Mouse (Mus musculus) ovary, postnatal 36 days (tissue): ENCODE results near the gene Arfip1.
"Not testable (repeated sequence)": the region's sequence is repeated elsewhere in the genome, so short reads cannot be mapped to it uniquely, and the experiment has no call there.

Experiments
- DNase-seq: peaks from one replicate; pipeline ENCODE4 v3.0.0; 2022; ENCODE audit warnings: low spot score, mixed read lengths

Arfip1 gene

DNA sequence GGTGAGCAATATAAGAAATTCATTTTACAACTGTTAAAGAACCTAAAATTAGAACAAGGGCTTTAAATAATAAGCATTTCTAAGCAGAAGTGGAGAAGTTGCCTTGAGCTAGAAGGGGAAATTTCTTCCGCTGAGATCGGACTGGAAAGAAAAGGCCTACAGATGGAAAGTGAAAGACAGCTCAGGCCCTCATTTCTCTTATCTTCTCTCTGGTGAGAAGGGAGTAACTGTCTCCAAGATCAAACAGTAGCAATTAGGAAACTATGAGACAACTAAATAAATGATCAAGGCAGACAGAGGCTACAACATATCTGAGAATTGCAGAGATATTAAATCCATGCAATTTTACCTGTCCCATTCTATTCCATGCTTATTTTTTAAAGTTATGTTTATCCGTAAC is 11.9 kb downstream of the Arfip1 start:
- DNase-seq: no peak

GRCm38 (mm10) chr3:84569587-84569986 is 12.8 kb downstream of the Arfip1 start:
- no peak for DNase-seq

- no peak for DNase-seq
Measured at GRCm38 (mm10) chr3:84568540-84568939, 13.9 kb downstream of the Arfip1 start.

DNA sequence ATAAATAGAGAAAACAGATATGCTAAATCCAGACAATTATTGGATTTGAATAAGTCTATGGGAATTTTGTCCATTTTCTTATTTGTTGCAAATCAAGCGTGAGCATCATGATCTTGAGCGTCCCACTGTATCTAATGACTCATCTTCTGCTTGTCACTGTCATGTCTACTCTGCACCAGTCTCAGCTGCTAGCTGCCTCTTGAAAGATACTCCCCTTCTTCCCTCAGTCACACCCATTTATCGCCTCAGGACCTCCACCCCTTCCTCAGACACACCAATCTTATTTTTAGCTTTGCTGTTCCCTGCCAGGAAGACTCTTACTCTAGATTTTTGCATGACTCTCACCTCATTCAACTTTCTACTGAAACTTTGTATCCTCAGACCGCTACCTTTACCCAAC is 19.0 kb downstream of the Arfip1 start:
- DNase-seq: no peak

- DNase-seq: not testable (repeated sequence)
Measured at GRCm38 (mm10) chr3:84562911-84563310, 19.5 kb downstream of the Arfip1 start.

DNA sequence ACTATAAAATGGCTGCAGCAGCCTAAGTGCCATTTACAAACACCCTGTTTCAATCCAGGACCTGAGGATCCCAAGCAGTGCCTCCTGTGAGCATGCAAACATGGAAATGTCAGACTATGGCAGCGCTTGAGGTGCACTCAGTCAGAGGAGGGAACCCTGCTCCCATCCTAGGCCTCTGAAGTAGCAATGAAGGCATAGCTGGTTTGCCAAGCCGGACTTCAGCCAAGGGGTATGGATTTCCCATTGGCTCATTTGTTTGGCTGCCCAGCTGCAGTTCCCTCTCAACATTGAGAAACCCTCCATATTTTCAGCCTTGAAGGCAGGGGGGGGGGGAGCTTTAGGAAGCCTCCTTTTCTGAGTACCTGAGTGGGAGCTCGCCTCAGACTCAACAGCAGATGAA is 24.1 kb downstream of the Arfip1 start:
- no peak for DNase-seq

DNA sequence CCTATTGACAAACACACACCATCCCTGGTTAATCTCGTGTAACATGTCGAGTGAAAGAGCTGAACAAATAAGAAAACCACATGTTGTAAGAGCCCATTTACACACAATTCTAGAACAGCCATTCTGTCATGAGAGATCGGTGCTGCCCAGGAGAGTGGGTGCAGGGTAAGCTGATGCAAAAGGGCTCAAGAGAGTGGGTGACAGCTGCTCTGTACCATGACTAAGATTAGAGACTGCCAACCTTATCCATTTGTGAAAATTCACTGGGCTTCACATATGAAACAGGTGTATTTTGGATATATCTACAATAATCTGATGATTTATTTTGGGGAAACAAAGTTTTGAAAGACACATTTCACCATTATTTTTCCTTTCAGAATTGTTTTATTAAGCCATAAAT is 26.6 kb downstream of the Arfip1 start:
- DNase-seq: no peak

DNA sequence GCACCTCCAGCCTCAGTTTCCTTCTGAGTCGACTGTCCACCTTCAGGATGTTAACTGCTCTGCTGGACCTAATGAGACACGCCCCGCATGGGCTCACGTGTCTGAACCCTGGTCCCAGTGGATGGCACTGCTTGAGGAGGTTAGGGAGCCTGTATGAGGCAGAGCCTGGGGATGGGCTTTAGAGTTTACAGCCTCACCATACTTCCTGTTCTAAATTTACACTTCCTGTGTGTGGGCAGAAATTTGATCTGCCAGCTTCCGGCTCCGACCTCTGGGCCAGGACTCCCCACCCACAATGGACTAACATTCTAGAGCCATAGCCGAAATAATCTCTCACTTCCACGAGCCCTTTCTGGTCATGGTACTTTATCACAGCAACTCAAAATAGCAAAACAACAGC is 35.2 kb downstream of the Arfip1 start:
- no peak for DNase-seq

DNA sequence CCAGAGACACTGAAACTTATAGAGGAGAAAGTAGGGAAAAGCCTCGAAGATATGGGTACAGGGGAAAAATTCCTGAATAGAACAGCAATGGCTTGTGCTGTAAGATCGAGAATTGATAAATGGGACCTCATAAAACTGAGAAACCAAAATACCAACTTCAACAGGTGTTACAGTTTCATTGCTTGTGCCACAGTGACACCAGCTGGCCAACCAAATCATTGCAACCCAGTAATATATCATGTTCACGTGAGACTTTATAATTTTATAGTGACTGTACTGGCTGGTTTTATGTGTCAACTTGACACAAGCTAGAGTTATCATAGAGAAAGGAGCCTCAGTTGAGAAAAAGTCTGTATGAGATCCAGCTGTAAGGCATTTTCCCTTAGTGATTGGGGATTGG is 40.0 kb downstream of the Arfip1 start:
- DNase-seq: peak; percentile 51

DNA sequence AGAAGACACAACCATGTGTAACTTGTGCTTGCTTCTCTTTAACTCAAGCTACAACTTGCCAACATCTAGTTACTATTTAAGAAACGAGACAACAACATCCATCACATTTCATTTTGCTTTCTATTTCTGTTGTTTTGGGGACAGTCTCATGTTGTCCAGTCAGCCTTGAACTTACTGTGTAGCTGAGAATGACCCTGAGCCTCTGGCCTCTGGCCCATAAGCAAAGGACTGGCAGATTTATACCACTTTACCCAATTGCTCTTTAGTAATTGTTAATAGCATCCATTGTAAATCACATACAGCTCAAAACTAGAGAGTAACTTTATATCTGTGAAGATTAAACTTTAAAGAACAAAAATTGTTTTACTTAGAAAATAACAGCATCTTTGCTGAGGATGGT is 40.5 kb downstream of the Arfip1 start:
- DNase-seq: no peak

GRCm38 (mm10) chr3:84540640-84541039 is 41.8 kb downstream of the Arfip1 start:
- DNase-seq: no peak

GRCm38 (mm10) chr3:84536987-84537386 is 45.4 kb downstream of the Arfip1 start:
- no peak for DNase-seq

DNA sequence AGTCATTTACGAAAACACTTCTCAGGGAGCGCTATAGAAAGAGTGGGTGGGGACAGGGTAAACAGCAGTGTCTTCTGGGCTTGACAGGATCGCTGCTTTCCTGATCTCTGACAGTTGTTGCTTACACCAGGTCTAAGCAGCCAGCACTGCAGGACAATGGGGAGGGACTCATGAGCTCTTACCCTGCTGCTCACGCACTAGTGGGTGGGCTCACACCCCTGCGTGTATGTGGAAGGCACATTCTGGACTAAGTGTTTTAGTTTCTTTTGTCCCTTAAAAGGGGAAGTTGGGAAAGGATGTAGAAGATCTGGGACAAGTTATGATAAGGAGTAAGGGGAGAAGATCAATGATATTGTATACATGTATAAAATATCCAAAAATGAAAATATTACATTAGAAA is 49.2 kb downstream of the Arfip1 start:
- DNase-seq: no peak

GRCm38 (mm10) chr3:84529021-84529420 is 53.4 kb downstream of the Arfip1 start:
- DNase-seq: no peak

DNA sequence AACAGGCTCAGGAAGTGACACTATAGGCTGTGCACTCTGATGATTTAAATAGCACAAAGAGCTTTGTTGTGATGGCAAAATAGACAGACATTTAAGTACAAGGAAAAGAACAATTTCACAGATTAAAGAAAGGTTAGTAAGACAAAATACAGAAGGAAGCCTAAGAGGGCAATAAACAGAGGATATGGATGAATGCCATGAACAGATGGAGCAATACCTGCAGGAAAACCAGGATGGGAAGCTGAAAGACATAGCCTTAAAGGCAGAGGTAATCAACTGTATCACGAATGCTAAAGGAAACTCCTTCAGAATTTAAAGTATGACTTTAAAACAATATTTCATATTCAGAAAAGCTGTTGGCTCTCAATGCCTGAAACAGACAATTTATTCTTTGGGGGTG is 57.5 kb downstream of the Arfip1 start:
- no peak for DNase-seq

DNA sequence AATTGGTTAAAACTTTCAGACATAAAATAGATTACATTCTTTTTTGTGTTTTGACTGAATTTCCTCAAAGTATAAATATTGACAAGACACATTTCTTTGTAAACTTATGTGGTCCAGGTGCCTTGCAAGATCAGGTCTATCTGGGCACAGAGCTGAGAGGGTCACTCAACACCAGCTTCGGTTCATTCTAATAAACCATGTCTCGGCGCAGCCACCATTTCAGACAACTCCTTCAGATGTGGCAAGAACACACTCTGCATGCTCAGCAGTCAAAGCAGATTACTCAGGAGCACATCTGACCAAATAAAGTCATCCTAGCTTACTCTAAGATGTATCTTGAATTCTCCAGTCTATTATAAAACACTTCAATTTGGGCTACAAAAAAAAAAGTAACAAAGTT is 66.3 kb downstream of the Arfip1 start:
- no peak for DNase-seq

DNA sequence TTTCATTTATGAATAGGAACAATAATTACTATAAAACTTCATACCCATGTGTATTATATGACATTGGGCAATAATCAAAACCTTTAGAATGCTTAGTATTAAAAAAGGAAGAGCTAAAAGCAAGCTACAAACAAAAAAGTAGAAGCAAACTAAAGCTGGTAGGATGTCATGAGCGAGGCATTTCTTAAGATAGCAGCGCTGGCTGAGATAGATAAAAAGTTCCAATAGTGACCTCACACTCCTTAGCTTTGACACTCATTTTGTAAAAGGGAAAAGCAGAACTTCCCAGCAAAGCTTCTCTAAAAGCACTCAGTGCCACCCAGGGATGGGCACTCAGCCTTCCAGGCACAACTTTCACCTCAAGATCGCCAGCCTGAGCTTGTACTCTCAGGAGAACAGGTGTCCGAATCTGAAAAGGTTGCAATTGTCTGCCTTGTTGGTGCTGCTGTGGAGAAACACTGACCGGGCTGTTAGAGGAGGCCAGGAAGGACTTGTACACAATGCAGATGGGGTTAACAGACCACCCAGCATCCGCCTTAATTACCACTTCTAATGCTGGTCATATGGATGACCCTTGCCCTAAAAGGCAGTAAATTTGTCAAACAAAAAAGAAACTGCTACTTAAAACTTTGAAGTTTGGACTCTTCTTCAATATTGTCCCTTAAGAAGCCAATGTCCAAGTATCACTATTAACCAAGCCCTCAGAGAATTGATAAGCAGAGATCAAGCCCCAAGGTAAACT is 69.5 kb downstream of the Arfip1 start:
- DNase-seq: no peak

GRCm38 (mm10) chr3:84505193-84505592 is 77.2 kb downstream of the Arfip1 start:
- no peak for DNase-seq

- DNase-seq: no peak
Measured at GRCm38 (mm10) chr3:84504291-84504690, 78.1 kb downstream of the Arfip1 start.

DNA sequence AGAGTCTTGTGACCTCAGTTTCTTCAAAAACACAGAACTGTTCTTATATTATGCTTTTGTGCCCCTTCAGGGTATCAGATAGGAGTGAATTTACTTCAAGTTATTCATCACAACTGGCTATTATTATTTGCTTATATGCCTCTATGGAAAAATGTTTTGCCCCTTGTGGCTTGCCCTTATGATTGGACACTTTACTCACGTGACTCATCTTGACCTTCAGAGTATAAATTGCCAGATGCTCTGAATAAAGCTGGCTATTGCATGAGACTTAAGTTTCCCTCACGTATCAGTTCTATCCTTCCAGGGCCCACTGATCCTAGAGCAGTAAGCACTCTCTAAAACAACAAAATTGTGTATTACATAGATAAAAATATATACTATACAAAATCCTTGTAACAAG is 80.3 kb downstream of the Arfip1 start:
- no peak for DNase-seq

DNA sequence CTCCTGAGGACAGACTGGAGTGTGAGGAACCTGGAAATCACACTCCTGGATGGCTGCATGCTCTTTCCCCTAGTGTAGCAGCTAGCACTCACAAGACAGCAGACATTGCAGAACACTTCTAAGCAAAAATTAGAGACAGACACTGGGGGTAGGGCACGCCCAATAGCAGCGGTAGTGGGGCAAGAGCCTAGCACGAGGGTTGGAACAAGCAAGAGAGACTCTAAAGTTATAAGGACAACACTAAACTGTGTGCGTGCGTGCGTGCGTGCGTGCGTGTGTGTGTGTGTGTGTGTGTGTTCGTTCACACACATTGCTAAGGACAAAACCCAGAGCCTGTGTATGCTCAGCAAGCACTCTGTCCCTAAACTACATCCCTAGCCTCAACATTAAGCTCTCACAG is 81.9 kb downstream of the Arfip1 start:
- no peak for DNase-seq

DNA sequence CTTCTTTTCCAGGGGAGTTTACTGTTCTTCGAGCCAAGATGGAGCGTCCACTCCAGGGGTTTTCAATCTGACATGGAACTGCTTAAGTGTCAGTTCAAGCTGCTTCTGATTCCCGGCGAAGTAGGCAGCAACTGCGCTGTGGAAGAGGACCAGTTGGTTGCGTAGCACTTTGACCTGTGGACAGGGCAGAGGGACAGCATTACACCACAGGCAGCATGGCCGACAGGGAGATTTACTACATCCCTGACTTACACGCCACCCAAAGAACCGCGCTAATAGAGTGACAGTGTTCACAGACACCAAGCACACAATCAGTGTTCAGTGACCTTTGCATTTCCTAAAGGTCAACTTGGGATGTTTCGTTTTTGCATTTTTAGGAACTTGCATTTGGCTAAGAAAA is 84.7 kb downstream of the Arfip1 start:
- no peak for DNase-seq

GRCm38 (mm10) chr3:84492657-84493056 is 89.8 kb downstream of the Arfip1 start:
- DNase-seq: no peak

DNA sequence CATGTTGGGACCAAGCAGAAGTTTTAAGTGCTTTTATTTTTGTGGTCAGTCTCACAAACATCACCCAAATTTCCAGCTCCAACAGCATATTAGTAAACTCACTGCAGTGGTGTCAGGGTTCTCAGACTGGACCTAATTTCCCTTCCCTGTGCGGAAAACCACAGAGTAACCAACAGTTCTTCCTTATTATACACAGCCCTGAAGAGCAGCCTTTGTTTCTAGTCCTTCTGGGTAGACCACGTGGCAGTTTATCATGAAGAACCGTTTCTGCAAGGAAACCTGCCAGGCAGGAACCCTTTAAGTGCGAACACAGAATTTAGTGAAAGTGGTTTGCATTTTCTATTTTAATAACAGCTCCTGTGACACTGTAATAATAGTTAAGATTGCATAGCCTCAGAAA is 90.3 kb downstream of the Arfip1 start:
- no peak for DNase-seq

DNA sequence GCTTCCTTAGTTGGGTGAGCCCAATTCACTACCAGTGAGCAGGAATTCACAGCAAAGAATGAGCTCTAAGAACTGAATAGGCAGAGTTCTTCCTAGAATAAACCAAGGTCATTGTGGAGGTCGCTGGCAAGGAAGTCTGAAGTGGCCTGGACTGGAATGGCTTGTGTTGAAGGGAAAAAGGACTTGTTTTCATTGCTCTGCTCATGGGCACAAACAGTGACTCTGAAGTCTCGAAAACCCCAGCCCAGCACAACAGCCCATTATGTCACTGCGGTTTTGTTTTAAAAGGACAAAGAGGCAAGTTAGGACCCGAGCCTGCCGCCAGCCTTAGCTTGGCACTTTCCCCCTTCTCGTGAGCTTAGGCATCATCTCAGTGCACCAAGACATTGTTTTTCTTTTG is 93.7 kb downstream of the Arfip1 start:
- DNase-seq: no peak
